Mouse (Mus musculus): ENCODE measurements at regions not wholly inside any gene's neighbourhood (a gene's known extent, or its start where the extent isn't known, plus 50 kb on each side); places are given as distances from the start of the nearest gene placed in this dataset.

GRCm38 (mm10) chr15:61400720-61401119 lies 477.9 kb upstream of the A1bg start:
- no peak for TF ChIP-seq GATA1 (IDR thresholded peaks at IDR 0.05; ENCODE audit: borderline replicate concordance, low read length)
- TF ChIP-seq FLI1 (IDR thresholded peaks at IDR 0.05; ENCODE audit: low read length) = no peak

All from megakaryocyte, embryonic 14.5 days (primary cell).